Mouse (Mus musculus) hindbrain, embryonic 16.5 days (tissue): ENCODE results near the gene Irx5. TPM values are rescaled to one million over a fixed set of nuclear protein-coding genes. Genes with fewer than 3 reads are reported as not detected.

Experiments
- ATAC-seq: fragments of 200-750 bp; cut with Nextera tagmentation; 2 replicates; pipeline ENCODE4 v1.8.0; 2017; ENCODE audit warnings: moderate TSS enrichment, moderate library complexity
- H3K27ac ChIP-seq: fragments of 300-500 bp; sonication (generic); 2 replicates; pipeline ENCODE4 v1.5.1; 2014; ENCODE audit warnings: low read depth, mild to moderate bottlenecking, control low read depth, low read length, moderate library complexity
- H3K27me3 ChIP-seq: fragments of 300-500 bp; sonication (generic); replicated peaks from 2 replicates; pipeline ENCODE4 v1.6.1; 2014; ENCODE audit warnings: low read length; ENCODE audit not compliant: control insufficient read depth, insufficient read depth
- H3K36me3 ChIP-seq: fragments of 300-500 bp; sonication (generic); 2 replicates; pipeline ENCODE4 v1.6.1; 2014; ENCODE audit warnings: mild to moderate bottlenecking, low read length, moderate library complexity, mixed read lengths; ENCODE audit not compliant: control insufficient read depth, insufficient read depth
- H3K4me1 ChIP-seq: fragments of 300-500 bp; sonication (generic); 2 replicates; pipeline ENCODE4 v1.6.1; 2014; ENCODE audit warnings: low read depth, low read length; ENCODE audit not compliant: control insufficient read depth, insufficient read depth
- H3K4me2 ChIP-seq: fragments of 300-500 bp; sonication (generic); 2 replicates; pipeline ENCODE4 v1.6.1; 2014; ENCODE audit warnings: mild to moderate bottlenecking, low read length, control low read depth, moderate library complexity
- H3K4me3 ChIP-seq: fragments of 300-500 bp; sonication (generic); 2 replicates; pipeline ENCODE4 v1.5.1; 2014; ENCODE audit warnings: mild to moderate bottlenecking, low read length, control low read depth, moderate library complexity
- H3K9ac ChIP-seq: fragments of 300-500 bp; sonication (generic); 2 replicates; pipeline ENCODE4 v1.6.1; 2014; ENCODE audit warnings: low read depth, mild to moderate bottlenecking, control low read depth, low read length, moderate library complexity
- H3K9me3 ChIP-seq: fragments of 300-500 bp; sonication (generic); 2 replicates; pipeline ENCODE4 v1.6.1; 2014; ENCODE audit warnings: mild to moderate bottlenecking, low read length, moderate library complexity; ENCODE audit not compliant: control insufficient read depth
- WGBS: fragments of 180-500 bp; shearing (Covaris S2); extraction: QIAGEN DNeasy Blood & Tissue Kit; methylation state at CpG from one replicate; pipeline ENCODE4 v1.1.7; 2014; 5-methylcytosine and 5-hydroxymethylcytosine counted together
- polyA plus RNA-seq: library from polyadenylated mRNA; unstranded; fragments of >200 nt; fragmentation: Nextera tagmentation; extraction: Ambion mirVana; gene quantifications from 2 replicates; pipeline ENCODE4 v1.2.1, GENCODE M21; 2015

The Irx5 gene
- polyA plus RNA-seq, 1 experiment from 2014 or later = 8.0 TPM

DNA sequence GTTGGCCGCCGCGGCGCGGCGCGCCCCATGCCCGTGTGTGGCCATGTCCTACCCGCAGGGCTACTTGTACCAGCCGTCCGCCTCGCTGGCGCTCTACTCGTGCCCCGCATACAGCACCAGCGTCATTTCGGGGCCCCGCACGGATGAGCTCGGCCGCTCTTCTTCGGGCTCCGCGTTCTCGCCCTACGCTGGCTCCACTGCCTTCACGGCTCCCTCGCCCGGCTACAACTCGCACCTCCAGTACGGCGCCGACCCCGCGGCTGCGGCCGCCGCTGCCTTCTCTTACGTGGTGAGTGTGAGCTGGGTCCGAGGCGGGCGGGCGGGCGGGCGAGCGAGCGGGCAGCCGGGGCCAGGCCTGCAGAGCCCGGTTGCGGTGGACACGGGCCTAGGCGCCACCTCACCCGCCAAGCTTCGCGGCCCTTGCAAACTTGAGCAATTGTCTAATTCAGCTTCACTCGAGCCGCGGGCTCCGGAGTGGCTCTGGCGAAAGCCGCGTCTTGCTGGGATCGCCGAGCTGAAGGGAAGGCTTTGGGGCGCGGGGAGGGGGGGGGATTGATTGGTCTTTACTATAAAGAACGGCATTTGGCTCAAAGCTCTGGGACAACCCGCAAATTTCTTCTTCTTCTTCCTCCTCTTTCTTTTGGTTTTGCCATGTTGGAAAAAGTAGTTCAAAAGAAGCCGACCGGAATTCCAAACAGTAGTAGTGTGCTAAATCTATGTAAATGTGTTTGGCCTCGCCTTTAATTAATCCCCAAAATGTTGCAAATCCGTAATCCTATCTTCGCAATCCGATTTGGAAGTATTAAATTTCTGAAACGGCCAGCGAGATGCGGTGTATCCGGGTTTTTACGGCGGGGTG is 945 bp downstream of the Irx5 start:
- Histone ChIP-seq H3K4me3 (peak overlapping the region; percentile 68), H3K27me3 (peaks cover 9% of the 10 kb centered on the region), H3K36me3 (no peaks in the 10 kb centered on the region), H3K4me2 (peak overlapping the region; percentile 82), H3K9ac (peak overlapping the region; percentile 82), H3K27ac (peak overlapping the region; percentile 91), H3K9me3 (no peaks in the 10 kb centered on the region), H3K4me1 (peaks cover 13% of the 10 kb centered on the region)
- under 1% methylated on average over 72 of the region's 80 CpGs for WGBS
- no peak for ATAC-seq

DNA sequence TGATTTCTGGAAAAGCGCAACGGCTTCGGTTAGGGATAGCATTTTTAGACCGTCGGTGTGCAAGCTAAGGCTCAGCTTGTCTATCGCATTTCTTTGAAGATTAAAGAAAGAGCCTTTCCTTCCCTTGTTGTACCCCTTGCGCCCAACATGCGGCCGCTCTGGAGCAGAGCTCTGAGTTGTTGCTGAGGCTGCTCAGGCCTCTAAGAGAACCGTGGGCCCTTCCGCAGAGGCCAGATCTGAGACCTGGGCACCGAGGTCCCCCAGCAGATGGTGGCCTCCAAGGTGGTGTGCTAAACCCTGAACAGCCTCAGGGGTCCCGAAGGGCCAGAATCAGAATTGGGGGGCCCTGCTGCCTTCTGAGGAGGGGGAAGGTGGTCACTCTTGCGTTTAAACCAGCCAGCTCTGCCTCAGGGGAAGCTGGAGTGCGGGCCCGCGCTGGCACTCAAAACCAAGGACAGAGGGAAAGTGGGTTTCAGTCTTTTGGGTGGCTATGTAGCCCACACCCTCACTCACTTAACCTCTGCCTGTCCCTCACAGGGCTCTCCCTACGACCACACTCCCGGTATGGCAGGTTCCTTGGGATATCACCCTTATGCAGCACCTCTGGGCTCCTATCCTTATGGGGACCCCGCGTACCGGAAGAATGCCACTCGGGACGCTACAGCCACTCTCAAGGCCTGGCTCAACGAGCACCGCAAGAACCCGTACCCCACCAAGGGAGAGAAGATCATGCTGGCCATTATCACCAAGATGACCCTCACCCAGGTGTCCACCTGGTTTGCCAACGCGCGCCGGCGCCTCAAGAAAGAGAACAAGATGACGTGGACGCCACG is 1.8 kb downstream of the Irx5 start:
- Histone ChIP-seq H3K36me3 (no peaks in the 10 kb centered on the region), H3K27ac (peak overlapping the region; percentile 91), H3K4me3 (peak overlapping the region; percentile 68), H3K4me1 (peaks cover 13% of the 10 kb centered on the region), H3K9ac (peak overlapping the region; percentile 82), H3K27me3 (peaks cover 11% of the 10 kb centered on the region), H3K4me2 (peak overlapping the region; percentile 82), H3K9me3 (no peaks in the 10 kb centered on the region)
- no peak for ATAC-seq
- WGBS = 2% methylated on average over 35 of the region's 35 CpGs

DNA sequence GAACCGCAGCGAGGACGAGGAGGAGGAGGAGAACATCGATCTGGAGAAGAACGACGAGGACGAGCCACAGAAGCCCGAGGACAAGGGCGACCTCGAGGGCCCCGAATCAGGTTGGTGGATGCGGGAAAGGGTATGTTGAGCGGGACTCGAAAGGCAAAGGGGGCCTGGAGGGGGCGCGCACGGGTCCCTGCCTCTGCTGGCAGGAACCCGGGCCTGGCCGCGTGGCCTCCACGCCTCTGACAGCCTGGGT is 2.3 kb downstream of the Irx5 start:
- no peak for ATAC-seq
- Histone ChIP-seq H3K9ac (peak overlapping the region; percentile 82), H3K27me3 (peaks cover 15% of the 10 kb centered on the region), H3K4me1 (peaks cover 13% of the 10 kb centered on the region), H3K9me3 (no peaks in the 10 kb centered on the region), H3K4me2 (peak overlapping the region; percentile 82), H3K27ac (peak overlapping the region; percentile 44), H3K36me3 (no peaks in the 10 kb centered on the region), H3K4me3 (peak overlapping the region; percentile 68)
- WGBS = under 1% methylated on average over 16 of the region's 21 CpGs

DNA sequence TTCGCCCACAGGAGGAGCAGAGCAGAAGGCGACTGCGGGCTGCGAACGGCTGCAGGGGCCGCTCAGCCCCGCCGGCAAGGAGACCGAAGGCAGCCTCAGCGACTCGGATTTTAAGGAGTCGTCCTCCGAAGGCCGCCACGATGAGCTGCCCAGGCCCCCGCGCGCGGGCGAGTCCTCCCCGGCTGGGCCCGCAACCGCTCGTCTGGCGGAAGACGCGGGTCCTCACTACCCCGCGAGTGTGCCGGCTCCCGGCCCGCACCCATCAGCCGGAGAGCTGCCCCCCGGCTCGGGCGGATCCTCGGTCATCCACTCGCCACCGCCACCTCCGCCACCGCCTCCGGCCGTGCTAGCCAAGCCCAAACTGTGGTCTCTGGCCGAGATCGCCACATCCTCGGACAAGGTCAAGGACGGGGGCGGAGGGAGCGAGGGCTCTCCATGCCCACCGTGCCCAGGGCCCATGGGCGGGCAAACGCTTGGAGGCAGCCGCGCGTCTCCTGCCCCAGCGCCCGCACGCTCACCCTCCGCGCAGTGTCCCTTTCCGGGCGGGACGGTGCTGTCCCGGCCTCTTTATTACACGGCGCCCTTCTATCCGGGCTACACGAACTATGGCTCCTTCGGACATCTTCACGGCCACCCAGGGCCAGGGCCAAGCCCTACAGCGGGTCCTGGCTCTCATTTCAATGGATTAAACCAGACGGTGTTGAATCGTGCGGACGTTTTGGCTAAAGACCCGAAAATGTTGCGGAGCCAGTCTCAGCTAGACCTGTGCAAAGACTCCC is 2.8 kb downstream of the Irx5 start:
- H3K4me3 ChIP-seq = peak overlapping the region; percentile 68
- WGBS = 1% methylated on average over 52 of the region's 77 CpGs
- peak overlapping the region; percentile 44; the same call in 1 of the 2 replicates for H3K27ac ChIP-seq
- ATAC-seq = no peak
- peaks cover 13% of the 10 kb centered on the region for H3K4me1 ChIP-seq
- peak overlapping the region; percentile 82 for H3K4me2 ChIP-seq
- peak overlapping the region; percentile 82 for H3K9ac ChIP-seq
- H3K9me3 ChIP-seq = no peaks in the 10 kb centered on the region
- H3K27me3 ChIP-seq = peaks cover 15% of the 10 kb centered on the region
- H3K36me3 ChIP-seq = no peaks in the 10 kb centered on the region

DNA sequence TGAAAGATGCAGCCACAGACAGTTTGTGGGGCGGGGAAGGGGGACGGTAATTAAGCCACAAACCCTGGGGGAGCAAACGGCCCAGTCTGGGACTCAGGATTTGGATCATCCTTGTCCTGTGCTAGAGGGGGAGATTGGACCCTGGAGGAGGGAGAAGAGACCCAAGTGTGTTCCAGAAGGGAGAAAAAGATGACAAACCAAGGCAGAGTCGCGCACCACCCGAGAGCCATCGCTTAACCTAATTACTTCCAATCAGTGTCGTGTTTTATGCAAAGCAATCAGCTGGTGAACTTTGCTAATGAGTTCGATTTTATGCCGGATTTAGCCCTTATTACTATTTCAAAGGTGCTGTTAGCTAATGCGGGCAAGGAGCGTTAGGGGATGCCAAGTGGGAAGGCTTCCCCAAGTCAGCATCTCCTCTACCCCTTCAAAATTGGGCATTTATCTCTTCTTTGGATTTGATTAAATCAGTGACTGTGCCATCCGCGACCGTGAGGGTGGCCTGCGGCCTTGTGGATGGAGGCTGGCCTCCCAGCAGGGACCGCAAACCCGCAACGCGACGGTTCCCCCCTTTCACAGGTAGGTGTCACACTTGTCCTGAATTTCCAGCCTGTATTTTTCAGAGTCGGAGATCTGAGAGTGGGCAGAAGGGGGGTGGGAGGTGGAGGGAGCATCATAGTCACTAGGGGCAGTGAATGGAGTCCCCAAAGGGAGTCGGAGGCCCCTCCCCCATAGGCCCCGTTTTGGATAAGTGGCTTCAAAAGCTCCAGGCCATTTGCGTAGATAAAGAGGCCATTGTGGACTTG is 4.3 kb downstream of the Irx5 start:
- Histone ChIP-seq H3K9ac (peak overlapping the region; percentile 23; the same call in 1 of the 2 replicates), H3K4me2 (peak overlapping the region; percentile 47), H3K36me3 (no peaks in the 10 kb centered on the region), H3K4me3 (peak overlapping the region; percentile 28), H3K27ac (peak overlapping the region; percentile 60), H3K9me3 (no peaks in the 10 kb centered on the region), H3K4me1 (peaks cover 11% of the 10 kb centered on the region), H3K27me3 (peaks cover 13% of the 10 kb centered on the region)
- WGBS = 3% methylated on average over 25 of the region's 25 CpGs
- ATAC-seq = peak; percentile 53

DNA sequence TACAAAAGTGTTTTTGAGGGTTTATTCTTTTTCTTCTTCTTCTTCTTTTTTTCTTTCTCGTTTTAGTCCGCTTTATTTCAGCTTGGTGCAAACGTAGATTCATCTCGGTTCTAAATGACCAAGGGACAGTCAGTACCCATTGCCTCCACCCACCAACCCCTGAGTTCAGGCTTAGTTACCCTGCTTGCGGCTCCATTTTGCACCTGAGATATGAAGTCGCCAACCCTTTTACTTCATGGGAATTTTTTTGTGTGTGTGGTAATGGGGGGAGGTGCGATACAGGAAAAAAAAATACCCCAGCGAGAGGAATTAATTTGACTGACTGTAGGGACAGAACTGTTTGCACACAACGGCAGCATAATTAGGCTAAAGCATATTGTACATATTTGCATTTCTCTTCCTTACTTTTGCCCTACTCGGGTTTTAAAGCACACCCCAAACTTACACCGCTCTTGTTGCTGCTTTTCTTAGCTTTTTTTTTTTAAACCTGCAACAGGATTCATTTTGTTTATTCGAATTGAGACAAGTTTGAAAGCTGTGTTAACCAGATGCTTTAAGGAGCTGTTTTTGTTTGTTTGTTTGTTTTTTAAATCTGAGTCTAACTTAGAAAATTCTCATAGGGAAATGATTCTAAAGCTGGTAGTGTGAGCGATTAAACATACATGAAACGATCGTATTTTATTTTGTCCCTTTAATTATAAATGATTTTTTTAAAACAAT is 5.1 kb downstream of the Irx5 start:
- H3K27me3 ChIP-seq = peaks cover 14% of the 10 kb centered on the region
- H3K4me2 ChIP-seq = peak overlapping the region; percentile 47
- H3K4me1 ChIP-seq = peaks cover 8% of the 10 kb centered on the region
- peak overlapping the region; percentile 31 for H3K4me3 ChIP-seq
- H3K9ac ChIP-seq = 0 out of 2 replicates have a peak overlapping the region, but pooled peaks have one; percentile 2
- 3% methylated on average over 15 of the region's 15 CpGs for WGBS
- H3K27ac ChIP-seq = peak overlapping the region; percentile 60
- ATAC-seq = no peak
- H3K36me3 ChIP-seq = no peaks in the 10 kb centered on the region
- H3K9me3 ChIP-seq = no peaks in the 10 kb centered on the region

DNA sequence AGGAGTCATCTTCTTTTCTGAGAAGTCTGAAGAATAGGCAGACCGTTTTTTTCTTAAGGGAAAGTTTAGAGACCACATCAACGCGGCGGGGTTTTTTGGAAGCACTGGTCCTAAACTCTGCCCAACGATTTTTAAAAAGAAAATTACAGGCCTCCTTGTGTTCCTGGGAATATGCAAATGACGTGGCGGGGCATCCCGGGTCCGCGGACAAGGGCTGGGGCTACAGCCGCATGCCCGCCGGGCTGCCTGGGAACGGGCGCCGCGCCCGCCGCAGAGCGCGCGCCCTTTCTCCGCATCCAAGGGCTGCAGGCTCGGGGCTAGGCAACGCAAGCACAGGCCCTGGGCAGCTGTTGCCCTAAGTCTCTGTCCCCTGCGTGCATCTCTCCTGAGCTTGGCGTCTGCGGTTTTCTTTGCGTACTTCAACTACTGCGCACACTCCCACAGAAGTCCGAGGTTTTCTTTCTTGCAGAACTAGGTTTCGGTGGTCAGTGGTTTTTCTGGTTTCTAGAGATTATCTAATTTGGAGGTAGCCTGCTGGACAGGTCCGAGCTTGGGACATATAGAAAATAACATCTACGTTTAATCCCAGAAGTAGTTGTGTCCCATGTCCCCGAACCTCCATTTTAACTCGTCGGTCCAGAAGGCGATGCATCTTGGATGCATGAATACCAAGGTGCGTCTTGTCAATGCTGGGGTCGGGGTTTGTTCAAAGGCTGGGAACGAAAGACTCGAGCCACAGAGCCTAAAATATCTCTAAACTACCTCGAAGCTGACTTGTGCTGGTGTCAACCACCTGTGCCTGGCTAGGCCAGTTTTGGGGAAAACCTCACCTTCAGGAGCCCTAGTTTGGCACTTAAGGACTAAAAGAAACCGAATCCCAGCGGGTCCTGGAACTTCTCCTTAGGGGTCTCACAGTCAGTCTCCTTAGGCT is 6.1 kb downstream of the Irx5 start:
- peaks cover 22% of the 10 kb centered on the region for H3K27me3 ChIP-seq
- no peaks in the 10 kb centered on the region for H3K36me3 ChIP-seq
- ATAC-seq = peak; percentile 31; the same call in 1 of the 2 replicates
- H3K9me3 ChIP-seq = no peaks in the 10 kb centered on the region
- WGBS = 4% methylated on average over 45 of the region's 45 CpGs
- H3K4me2 ChIP-seq = peak overlapping the region; percentile 47
- peak overlapping the region; percentile 57 for H3K27ac ChIP-seq
- H3K4me3 ChIP-seq = peak overlapping the region; percentile 31
- 0 out of 2 replicates have a peak overlapping the region, but pooled peaks have one; percentile 11 for H3K9ac ChIP-seq
- H3K4me1 ChIP-seq = peaks cover 3% of the 10 kb centered on the region; the same call in 1 of the 2 replicates
